Mouse (Mus musculus): ENCODE results near the gene Rhoh.

The Rhoh gene

GRCm38 (mm10) chr5:65859396-65859795, 1.6 kb upstream of the Rhoh start:
- DNase-seq (ENCODE audit: low read depth in 2 of 2, low spot score in 2 of 2): no peak

DNA sequence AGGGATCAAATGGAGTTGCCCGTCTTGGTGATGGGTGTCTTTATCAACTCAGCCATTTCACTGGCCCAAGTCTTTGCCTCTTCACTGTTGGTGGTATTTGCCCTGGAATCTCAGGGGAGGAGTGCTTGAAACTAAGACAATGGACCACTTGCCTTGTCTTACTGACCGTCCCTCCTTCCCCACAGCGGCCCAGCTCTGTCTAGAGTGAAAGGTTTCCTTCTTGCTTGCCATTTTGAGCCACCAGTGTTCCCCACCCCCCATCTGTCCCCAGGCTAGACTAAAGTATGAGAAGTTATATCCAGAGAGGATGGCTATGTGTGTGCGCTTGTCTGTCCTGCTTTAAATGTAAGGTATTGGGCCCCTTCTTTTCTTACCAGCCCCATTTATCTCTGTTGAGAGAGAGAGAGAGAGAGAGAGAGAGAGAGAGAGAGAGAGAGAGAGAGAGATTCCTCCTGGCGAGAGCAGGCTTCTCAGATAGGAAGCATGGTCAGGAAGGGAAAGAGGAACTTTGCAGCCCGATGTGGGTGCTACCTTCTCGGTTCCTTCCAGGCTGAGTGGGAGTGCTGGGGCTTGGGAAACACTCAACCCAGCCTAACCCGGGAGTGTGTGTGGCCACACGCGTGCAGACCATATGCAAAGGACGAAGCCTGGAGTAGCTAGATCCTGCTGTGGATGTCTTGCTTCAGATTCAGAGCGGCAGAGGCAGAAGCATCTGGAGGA, 572 bp upstream of the Rhoh start:
- no peak for DNase-seq (ENCODE audit: low read depth in 2 of 2, low spot score in 2 of 2)

- DNase-seq (ENCODE audit: low read depth in 2 of 2, low spot score in 2 of 2): no peak
These were observed 1.4 kb downstream of the Rhoh start for GRCm38 (mm10) chr5:65862217-65862927.

- DNase-seq (ENCODE audit: low read depth in 2 of 2, low spot score in 2 of 2): peak; percentile 81 to 87
These were observed 2.3 kb downstream of the Rhoh start for GRCm38 (mm10) chr5:65863349-65863749.

DNA sequence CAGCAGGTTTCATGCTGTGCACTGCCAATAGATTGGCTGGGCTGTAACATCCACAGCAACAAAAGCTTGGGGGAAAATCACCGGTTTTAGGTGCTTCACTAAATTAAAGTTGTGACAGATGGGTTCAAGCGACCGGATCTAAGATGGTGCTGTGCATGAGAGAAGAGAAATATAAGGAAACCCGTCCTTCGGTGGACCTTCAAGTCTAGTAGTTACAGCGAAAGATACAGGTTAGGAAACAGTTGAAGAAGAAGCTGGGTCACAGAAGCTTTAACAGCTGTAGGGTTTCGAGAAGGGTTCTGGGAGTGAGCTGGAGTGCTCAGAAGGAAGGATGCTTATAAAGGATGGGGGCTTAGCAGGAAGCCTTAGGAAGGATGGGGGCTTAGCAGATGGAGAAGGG, 3.5 kb downstream of the Rhoh start:
- no peak for DNase-seq (ENCODE audit: low read depth in 2 of 2, low spot score in 2 of 2)

DNA sequence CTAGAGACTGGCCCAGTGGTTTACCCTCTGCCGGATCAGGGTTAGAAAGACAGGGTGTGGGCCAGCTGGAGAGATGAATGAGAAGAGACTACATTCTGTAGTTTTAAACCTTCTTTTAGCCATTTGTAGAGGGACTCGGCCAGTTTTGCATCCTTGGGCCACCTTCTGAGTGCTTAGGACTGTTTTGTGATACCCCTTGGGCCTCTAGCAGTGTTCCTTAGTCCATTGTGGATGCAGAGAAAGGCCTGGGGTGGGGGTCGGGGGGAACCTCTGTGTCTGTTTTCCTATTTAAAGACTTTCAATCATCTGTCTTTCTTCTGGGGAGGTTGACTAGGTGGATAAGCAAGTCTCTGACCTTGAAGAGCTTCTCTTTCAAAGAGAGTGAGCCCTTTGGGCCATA, 3.9 kb downstream of the Rhoh start:
- DNase-seq (ENCODE audit: low read depth in 2 of 2, low spot score in 2 of 2): no peak

GRCm38 (mm10) chr5:65866591-65866990, 5.6 kb downstream of the Rhoh start:
- no peak for DNase-seq (ENCODE audit: low read depth in 2 of 2, low spot score in 2 of 2)

DNA sequence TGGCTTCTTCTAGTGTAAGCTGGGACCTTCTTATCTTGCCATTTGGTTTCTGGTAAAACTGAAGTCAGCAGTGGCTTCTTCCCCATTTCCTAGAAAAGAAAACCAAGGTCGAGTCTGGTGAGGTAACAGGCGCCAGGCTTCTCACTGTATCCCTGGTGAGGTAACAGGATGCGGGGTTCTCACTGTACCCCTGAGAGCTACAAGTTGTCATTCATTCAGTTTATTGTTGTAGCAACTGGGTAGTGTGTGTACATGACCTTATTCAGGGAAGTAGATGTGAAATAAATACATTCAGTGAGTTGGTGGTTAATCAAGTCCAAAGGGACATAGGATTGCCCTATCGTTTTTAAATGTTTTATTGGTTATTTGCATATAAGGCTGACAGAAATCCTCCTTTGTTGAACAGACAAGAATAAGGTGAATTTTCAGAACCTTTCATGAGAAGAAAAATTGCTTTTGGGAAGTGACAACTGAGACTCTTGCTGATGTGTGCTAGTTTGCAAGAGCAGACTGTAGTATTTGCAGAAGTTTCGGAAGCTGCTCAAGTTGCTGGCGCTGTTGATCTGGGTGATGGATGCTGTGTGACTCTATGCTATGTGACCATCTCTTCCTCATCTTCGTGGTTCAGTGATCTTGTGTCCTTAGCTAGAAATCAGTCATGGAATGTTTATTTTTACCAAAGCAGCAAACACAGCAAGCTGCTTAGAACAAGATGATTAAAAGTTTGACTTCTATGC, 6.5 kb downstream of the Rhoh start:
- no peak for DNase-seq (ENCODE audit: low read depth in 2 of 2, low spot score in 2 of 2)

- no peak for DNase-seq (ENCODE audit: low read depth in 2 of 2, low spot score in 2 of 2)
These were observed 7.4 kb downstream of the Rhoh start for GRCm38 (mm10) chr5:65868419-65868818.

GRCm38 (mm10) chr5:65869660-65870059, 8.6 kb downstream of the Rhoh start:
- no peak for DNase-seq (ENCODE audit: low read depth in 2 of 2, low spot score in 2 of 2)

DNA sequence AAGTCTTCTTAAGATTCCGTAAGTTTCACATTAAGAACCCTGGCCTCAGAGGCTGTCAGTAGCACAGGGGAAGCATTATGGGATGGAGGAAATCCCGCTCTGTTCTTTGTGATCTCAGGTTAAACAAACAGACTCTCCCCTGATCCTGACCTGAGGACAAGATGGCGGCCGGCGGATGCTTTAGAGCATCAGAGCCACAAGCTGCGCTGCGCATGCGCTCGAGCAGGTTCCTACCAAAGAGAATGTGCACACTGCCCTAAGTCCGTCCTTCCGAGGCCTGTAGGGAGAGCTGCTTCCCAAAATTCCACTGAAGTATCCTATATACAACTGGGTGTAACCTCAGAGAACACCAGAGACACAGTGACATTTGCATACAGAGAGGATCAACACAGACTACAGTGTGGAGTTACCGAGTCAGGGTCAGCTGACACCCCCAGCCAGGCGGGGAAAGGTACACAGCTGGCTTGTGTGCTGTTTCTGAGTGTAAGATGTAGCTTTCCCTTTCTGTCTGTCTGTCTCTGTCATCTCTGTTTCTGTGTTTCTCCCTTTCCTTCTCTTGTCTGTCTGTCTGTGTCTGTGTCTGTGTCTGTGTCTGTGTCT, 10.4 kb downstream of the Rhoh start:
- peak; percentile 64 to 66 for DNase-seq (ENCODE audit: low read depth in 2 of 2, low spot score in 2 of 2)

DNA sequence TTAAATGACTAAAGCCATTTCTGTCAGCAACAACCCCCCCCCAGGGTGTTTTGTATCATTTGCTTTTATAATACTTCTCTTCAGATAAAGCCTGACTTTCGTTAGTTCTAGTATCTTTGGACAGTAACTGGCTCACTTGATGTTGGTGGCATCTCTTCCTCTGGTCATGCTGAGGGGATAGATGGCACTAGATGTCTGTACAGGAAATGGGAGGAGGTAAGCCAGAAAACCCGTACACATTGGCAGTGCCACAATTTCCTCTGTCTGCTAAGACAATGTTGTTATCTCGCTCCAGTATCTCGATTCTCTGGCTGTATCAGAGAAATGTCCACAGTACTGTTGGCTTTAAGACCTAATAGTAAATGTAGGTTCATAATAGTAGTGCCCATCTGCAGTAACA, 12.2 kb downstream of the Rhoh start:
- no peak for DNase-seq (ENCODE audit: low read depth in 2 of 2, low spot score in 2 of 2)

GRCm38 (mm10) chr5:65875269-65875668, 14.3 kb downstream of the Rhoh start:
- DNase-seq (ENCODE audit: low read depth in 2 of 2, low spot score in 2 of 2): no peak

- DNase-seq (ENCODE audit: low read depth in 2 of 2, low spot score in 2 of 2): no peak
These were observed 17.4 kb downstream of the Rhoh start for GRCm38 (mm10) chr5:65878367-65878766.

- no peak for DNase-seq (ENCODE audit: low read depth in 2 of 2, low spot score in 2 of 2)
These were observed 20.2 kb downstream of the Rhoh start for GRCm38 (mm10) chr5:65881254-65881653.

- no peak for DNase-seq (ENCODE audit: low read depth in 2 of 2, low spot score in 2 of 2)
These were observed 21.6 kb downstream of the Rhoh start for GRCm38 (mm10) chr5:65882476-65883205.

DNA sequence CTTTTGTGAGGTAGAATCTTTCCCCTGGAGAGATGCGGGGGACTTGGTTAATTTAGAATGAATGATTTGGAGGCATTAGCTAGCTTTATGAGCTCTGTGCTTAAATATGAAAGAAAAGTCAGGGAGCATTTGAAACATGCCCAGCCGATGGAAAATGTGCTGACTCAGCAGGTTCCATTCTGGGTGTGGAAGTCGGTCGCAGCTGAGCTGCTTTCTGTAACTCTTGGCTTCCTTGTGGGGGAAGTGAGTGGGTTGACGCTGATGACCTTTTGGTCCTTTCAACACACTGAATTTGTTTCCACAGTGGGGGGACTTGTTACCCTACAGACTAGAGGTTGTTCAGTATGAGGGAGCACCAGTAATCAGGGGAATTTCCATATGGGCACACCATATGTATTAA, 22.3 kb downstream of the Rhoh start:
- no peak for DNase-seq (ENCODE audit: low read depth in 2 of 2, low spot score in 2 of 2)

DNA sequence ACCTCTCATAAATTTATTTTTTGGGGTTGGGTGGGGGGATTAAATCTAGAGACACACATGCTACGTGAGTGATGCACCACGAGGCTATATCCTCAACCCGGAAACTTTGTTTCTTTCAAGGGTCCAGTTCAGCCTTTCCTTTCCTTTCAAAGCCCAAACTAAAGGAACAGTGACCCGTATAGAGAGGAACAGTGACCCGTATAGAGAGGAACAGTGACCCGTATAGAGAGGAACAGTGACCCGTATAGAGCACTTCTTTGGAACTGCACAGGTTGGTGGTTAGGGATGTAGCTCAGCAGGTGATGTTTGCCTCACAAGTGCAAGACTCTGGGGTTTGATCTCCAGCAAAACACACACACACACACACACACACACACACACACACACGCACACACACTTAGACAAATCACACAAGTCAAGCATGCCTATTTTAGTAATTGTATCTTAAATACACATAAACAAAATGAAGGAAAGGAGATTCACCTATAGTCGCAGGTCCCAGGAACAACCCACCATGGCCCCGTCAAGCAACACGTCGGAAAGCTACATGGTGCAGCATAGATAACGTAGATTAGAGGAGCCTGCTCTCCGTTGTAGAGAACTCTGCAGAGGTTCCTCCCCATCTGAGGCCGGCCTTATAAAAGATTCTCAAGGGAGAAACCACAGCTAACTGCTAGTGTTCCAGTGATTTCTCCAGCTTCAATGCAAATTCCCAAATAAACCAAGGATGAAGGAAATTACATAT, 24.9 kb downstream of the Rhoh start:
- DNase-seq (ENCODE audit: low read depth in 2 of 2, low spot score in 2 of 2): no peak

DNA sequence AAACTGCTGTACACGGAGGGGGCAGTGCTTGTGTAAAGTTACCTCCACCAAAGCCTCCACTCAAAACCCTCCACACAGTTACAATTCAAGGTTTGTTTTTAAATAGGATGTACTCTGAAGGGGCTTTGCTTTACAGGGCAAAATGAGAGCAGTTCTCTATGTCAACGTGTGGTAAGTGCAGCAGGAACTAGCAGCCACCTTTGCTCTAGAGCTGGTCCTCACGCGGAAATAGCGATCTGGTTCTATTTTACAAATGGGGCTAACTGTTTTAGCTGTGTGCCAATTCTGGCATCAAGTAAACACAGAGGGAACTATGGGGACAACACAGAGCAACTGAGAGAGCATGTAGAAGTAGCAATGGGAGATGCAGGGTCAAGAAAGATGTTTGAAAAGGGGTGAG, 27.1 kb downstream of the Rhoh start:
- DNase-seq (ENCODE audit: low read depth in 2 of 2, low spot score in 2 of 2): no peak

- DNase-seq (ENCODE audit: low read depth in 2 of 2, low spot score in 2 of 2): no peak
These were observed 28.0 kb downstream of the Rhoh start for GRCm38 (mm10) chr5:65888998-65889397.
